Mouse (Mus musculus): ENCODE data around the gene Inafm2.

Gene Inafm2

GRCm38 (mm10) chr2:118756103-118756502 lies 10.5 kb downstream of the Inafm2 start:
- no peak for DNase-seq (ENCODE audit: low spot score in 2 of 2)

GRCm38 (mm10) chr2:118759828-118760227 lies 14.3 kb downstream of the Inafm2 start:
- peak in 1 of 2 experiments; percentile 55 for DNase-seq (ENCODE audit: low spot score in 2 of 2)

GRCm38 (mm10) chr2:118760311-118761025 lies 14.9 kb downstream of the Inafm2 start:
- no peak for DNase-seq (ENCODE audit: low spot score in 2 of 2)

- DNase-seq (ENCODE audit: low spot score in 2 of 2): no peak
Observed at GRCm38 (mm10) chr2:118761358-118761757, 15.8 kb downstream of the Inafm2 start.

GRCm38 (mm10) chr2:118761906-118762783 lies 16.6 kb downstream of the Inafm2 start, which contains the start of gene Ccdc9b:
Gene Ccdc9b, minus strand, starts transcription at chr2:118762661.
- DNase-seq (ENCODE audit: low spot score in 2 of 2): peak; percentile 84

- DNase-seq (ENCODE audit: low spot score in 2 of 2): no peak
Observed at GRCm38 (mm10) chr2:118762784-118763148, 17.2 kb downstream of the Inafm2 start.

GRCm38 (mm10) chr2:118763469-118763868 lies 17.9 kb downstream of the Inafm2 start:
- peak in 1 of 2 experiments; percentile 50 for DNase-seq (ENCODE audit: low spot score in 2 of 2)

GRCm38 (mm10) chr2:118764094-118764831 lies 18.7 kb downstream of the Inafm2 start:
- DNase-seq (ENCODE audit: low spot score in 2 of 2): peak; percentile 29 to 49

- DNase-seq (ENCODE audit: low spot score in 2 of 2): no peak
Observed at GRCm38 (mm10) chr2:118764875-118765274, 19.3 kb downstream of the Inafm2 start.

- DNase-seq (ENCODE audit: low spot score in 2 of 2): no peak
Observed at GRCm38 (mm10) chr2:118766041-118767033, 20.8 kb downstream of the Inafm2 start.

- no peak for DNase-seq (ENCODE audit: low spot score in 2 of 2)
Observed at GRCm38 (mm10) chr2:118772158-118772874, 26.8 kb downstream of the Inafm2 start, which contains the start of gene Phgr1. Gene Phgr1, plus strand, starts transcription at chr2:118772769.

- no peak for DNase-seq (ENCODE audit: low spot score in 2 of 2)
Observed at GRCm38 (mm10) chr2:118774536-118774935, 29.0 kb downstream of the Inafm2 start.

- no peak for DNase-seq (ENCODE audit: low spot score in 2 of 2)
Observed at GRCm38 (mm10) chr2:118775396-118775795, 29.8 kb downstream of the Inafm2 start.

- DNase-seq (ENCODE audit: low spot score in 2 of 2): peak; percentile 44 to 71
Observed at GRCm38 (mm10) chr2:118775846-118776245, 30.3 kb downstream of the Inafm2 start.

GRCm38 (mm10) chr2:118776295-118776694 lies 30.7 kb downstream of the Inafm2 start:
- DNase-seq (ENCODE audit: low spot score in 2 of 2): no peak

- DNase-seq (ENCODE audit: low spot score in 2 of 2): no peak
Observed at GRCm38 (mm10) chr2:118778418-118778817, 32.9 kb downstream of the Inafm2 start.

GRCm38 (mm10) chr2:118779065-118779464 lies 33.5 kb downstream of the Inafm2 start:
- DNase-seq (ENCODE audit: low spot score in 2 of 2): no peak

GRCm38 (mm10) chr2:118779504-118780480 lies 34.2 kb downstream of the Inafm2 start, which contains the start of gene Disp2:
Gene Disp2, plus strand, starts transcription at chr2:118779719.
- DNase-seq (ENCODE audit: low spot score in 2 of 2): peak; percentile 91 to 93

- DNase-seq (ENCODE audit: low spot score in 2 of 2): no peak
Observed at GRCm38 (mm10) chr2:118781115-118781514, 35.6 kb downstream of the Inafm2 start.
